Mouse (Mus musculus) natural killer cell, adult 2 months (primary cell): ENCODE results near the gene Fbxw4.

Experiments used
- DNase-seq, 2 experiments: peaks; one replicate each; pipeline ENCODE4 v3.0.0; 2022; ENCODE audit warnings: low spot score in 2 of 2

Gene Fbxw4

GRCm38 (mm10) chr19:45615415-45616213 is 44.5 kb downstream of the Fbxw4 start:
- no peak for DNase-seq

GRCm38 (mm10) chr19:45614928-45615327 is 45.2 kb downstream of the Fbxw4 start:
- no peak for DNase-seq

DNA sequence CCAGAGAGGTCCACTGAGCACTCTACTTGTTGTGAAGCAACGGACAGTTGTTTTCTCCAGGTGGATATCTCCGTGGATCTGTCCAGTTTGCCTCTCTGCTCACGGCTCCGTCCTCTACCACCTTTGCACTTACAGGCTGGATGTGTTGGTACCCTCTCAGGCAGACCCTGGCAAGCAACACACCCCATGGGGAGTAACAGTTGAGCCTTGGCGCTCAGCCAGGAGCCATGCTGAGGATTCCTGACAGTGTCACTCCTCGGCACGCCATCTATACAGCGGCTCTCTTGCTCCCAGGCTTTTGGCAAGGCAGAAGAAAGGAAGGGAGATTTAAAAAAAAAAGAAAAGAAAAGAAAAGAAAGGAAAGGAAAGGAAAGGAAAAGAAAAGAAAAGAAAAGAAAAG is 45.7 kb downstream of the Fbxw4 start:
- DNase-seq = no peak

DNA sequence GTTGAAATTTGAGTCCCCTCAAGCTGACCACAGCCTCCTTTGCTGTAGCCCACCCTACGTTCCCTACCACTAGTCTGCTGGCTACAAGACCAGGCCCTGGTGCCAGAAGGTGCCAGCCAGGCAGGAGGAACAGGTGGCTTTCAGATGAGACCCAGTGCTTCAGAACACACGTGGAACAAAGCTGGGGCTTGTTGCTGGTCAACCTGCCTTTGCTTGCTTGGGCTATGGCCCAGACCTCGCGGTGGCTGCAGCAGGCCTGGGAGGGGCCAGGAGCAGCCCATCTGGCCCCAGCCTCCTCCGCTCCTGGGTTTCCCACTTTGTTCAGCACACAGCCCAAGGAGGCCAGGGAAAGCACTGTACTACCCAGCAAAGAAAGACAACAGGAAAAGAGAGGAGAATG is 49.3 kb downstream of the Fbxw4 start:
- no peak for DNase-seq

GRCm38 (mm10) chr19:45608648-45609339 is 51.3 kb downstream of the Fbxw4 start:
- no peak for DNase-seq

GRCm38 (mm10) chr19:45607479-45607878 is 52.6 kb downstream of the Fbxw4 start:
- DNase-seq = no peak

DNA sequence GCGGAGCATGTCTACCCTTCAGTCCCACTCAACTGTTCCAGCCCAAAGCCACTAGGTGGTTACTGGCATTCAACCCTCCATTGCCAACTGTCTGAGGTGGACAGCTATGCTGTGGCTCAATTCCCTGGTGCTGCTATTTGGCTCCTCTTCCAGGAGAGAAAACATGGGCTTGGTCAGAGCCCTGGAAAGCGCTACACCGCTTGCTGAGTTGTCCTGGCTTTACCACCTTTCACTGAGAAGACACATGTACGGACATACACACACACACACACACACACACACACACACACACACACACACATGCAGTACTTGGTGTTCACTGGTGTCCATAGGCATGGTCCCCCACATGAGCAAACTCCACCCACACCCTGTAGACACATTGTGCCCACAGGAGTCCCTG is 53.4 kb downstream of the Fbxw4 start:
- no peak for DNase-seq

- no peak for DNase-seq
Observed at GRCm38 (mm10) chr19:45602606-45603005, 57.5 kb downstream of the Fbxw4 start.

DNA sequence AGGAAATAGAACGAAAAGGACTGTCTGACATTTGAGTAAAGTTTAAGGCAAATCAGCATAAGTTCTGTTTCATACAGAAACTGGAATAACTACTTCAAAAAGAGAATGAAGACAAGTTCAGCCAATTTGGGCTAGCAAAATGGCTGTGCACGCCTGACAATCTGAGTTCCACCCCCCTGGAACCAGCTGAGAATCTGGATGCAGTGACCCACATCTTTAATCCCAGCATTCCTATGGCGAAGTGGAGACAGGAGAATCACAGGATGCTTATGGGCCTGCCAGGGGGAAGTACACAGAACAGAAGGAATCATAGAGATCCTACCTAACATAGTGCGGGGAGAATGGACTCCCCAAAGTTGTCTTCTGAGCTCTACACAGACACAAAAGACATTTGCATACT is 63.0 kb downstream of the Fbxw4 start:
- no peak for DNase-seq

- DNase-seq = no peak
Observed at GRCm38 (mm10) chr19:45596434-45596833, 63.7 kb downstream of the Fbxw4 start.

DNA sequence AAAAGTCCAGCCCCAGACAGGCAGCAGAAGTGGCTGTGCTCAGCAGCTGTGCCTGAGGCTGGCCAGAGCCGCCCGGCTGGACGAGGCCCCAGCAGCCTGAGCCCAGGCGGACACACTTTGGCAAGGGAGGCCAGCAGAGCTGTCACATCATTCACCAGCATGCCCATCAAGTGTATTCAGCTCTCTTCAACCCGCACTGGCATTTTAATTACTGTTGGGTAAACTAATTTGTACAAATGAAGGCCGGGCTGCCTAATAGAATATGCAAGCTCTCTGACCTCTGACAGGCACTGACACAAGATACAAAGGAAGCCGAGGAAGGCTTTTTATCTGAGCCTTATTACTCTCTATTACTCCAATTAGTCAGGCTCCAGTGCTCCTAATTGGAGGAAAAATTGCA is 64.1 kb downstream of the Fbxw4 start:
- DNase-seq = no peak

DNA sequence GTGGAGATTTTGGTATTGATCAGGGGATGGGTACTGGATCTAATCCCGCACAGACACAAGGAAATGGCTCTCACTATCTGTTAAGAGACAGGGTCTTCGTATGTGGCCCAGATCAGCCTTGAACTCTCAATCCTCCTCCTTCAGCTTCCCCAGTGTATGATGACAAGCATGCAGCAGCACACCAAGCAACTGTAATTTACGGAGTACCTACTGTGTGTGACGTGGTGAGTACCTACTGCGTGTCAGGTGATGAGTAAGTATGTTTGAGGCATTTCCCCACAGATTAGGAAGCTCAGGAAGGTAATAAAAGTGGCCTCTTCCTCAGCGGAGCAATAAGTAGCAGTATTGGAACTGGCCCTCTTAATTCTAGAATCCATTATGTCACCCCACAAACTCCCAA is 64.6 kb downstream of the Fbxw4 start:
- no peak for DNase-seq

GRCm38 (mm10) chr19:45594079-45594478 is 66.0 kb downstream of the Fbxw4 start:
- DNase-seq = peak; percentile 15 to 46

- no peak for DNase-seq
Observed at GRCm38 (mm10) chr19:45592916-45593315, 67.2 kb downstream of the Fbxw4 start.

- DNase-seq = peak; percentile 6 to 23
Observed at GRCm38 (mm10) chr19:45591704-45592103, 68.4 kb downstream of the Fbxw4 start.

GRCm38 (mm10) chr19:45589761-45590160 is 70.4 kb downstream of the Fbxw4 start:
- DNase-seq = no peak

DNA sequence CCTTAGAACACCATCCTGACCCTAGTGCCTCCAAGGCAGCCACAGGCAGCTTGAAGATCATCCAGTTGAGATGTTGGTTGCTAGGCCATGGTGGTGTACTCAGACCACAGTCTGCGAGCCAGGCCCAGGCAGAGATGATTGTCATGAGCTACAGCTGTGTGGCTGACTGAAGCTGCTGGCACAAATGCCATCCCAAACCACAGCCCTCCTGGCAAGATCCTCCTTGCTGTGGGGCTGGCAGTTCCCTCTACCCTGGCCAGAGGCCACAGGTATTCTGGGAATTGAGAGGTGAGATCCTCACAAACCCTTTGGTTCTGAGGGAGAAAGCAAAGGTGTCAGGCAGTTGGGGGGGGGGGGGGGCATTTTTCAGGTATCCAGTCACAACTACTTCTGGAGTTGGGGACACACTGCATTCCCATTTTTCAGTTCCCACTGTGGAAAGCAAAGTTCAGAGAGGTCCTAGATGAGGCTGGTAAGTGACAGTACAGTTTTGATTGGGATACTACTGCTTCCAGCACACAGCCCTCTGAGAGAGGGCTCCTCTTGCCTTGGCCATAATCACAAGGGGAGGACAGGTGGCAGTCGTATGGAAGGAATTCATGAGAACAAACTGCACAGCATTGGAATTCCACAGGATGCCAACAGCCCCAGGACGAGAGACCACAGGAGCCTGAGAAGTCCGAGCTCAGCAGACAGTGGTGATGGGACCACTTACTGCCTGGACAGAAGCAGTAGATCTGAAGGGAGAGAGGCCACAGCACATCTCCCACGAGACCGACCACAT is 72.4 kb downstream of the Fbxw4 start:
- no peak for DNase-seq

DNA sequence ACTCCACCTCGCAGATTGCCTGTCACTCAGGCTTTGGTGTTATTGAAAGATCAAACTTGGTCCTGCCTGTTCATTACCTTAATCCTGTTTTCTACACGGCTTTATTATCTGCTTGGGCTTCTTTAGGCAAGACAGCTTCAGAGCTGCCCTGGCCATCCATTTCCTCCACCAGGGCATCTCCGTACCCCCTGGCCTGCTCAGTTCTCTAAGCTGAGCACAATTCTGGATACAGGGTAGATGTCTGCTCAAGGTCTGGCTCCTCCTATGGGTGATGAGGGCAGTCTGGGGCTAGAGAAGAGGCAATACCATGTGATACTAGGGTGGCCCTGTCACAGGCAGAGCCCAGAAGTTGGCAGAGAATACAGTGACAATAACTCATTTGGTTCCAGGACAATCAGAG is 73.3 kb downstream of the Fbxw4 start:
- DNase-seq = no peak

- DNase-seq = no peak
Observed at GRCm38 (mm10) chr19:45584856-45585620, 75.1 kb downstream of the Fbxw4 start.

DNA sequence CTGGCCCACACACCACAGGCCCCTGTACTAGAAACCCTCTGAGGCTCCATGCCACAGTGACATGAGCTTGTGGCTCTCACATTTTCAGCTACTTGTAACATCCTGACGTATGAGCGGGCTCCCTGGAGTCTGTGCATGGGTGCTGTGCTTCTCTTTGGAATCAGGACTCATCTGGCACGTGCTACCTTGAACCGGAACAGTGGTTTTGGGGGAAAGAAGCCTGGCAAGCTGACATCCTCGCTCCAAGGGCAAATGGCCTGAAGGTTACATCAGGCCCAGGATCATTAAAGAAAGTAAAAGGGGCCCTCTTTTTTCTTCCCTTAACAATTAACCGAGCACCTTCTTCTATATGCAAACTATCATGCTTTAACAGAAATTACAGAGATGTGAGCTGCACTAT is 77.0 kb downstream of the Fbxw4 start:
- no peak for DNase-seq

DNA sequence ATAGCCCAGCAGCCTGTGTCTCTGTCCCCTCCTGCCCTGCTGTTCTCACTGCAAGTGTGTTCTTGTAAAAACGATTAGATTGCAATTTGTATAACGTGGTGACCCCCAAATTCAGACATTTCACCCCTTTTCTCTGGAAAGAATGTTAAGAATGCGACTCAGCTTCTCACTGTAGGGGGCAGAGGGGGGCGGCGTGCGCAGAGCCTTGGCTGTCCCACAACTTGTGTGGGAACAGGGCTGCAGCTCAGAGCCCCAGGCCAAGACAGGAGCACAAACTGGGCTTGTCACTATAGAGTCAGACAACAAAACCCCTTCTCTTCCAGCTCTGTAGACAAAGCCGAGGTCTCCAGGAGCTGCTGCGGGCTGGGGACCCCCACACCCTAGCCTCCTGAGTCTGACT is 78.0 kb downstream of the Fbxw4 start:
- no peak for DNase-seq

DNA sequence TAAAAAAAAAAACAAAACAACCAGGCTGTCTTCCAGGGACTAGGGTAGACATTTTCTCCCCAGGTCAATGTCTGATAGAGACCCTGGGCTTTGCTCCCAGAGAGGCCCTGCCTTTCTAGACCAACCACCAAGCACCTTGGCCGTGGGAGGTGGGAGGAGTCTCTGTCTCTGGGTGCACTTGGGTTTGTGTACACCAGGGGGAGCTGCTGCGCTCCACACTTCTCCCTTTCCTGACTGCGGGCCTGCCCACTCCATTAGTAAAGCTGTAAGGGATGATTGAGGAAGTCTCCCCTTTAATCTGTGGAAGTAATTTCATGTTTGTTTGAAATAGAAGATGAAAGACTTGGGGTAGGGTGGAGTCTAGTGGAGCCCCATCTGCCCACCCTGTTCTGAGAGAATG is 78.9 kb downstream of the Fbxw4 start:
- peak; percentile 28 to 46 for DNase-seq
